Mouse (Mus musculus): Measurements from ENCODE around the gene Casp14. TPM values are rescaled to one million over a fixed set of nuclear protein-coding genes. Genes with fewer than 3 reads are reported as not detected.

Casp14 gene
- polyA plus RNA-seq (2014; fragmentation: Illumina TruSeq; extraction: RNeasy Lipid Tissue Mini Kit (QIAGEN cat#74804); ENCODE audit: low read depth, low replicate concordance), result not detected

GRCm38 (mm10) chr10:78718056-78718455, at the start of gene Casp14:
Gene Casp14, minus strand, starts transcription at chr10:78718294.

GRCm38 (mm10) chr10:78752452-78753191, 34.5 kb upstream of the Casp14 start, which contains the start of gene Ccdc105:
Gene Ccdc105, minus strand, starts transcription at chr10:78753065.

Other genes with a start within 250 kb of the Casp14 start
- gene Olfr1358, start 200.9 kb downstream of the Casp14 start, polyA plus RNA-seq (2014; fragmentation: Illumina TruSeq; extraction: RNeasy Lipid Tissue Mini Kit (QIAGEN cat#74804); ENCODE audit: low read depth, low replicate concordance), result not detected
- 7.7 TPM for gene Ilvbl, start 143.9 kb downstream of the Casp14 start, polyA plus RNA-seq (2014; fragmentation: Illumina TruSeq; extraction: RNeasy Lipid Tissue Mini Kit (QIAGEN cat#74804); ENCODE audit: low read depth, low replicate concordance)
- 0.58 TPM for gene Syde1, start 126.3 kb downstream of the Casp14 start, polyA plus RNA-seq (2014; fragmentation: Illumina TruSeq; extraction: RNeasy Lipid Tissue Mini Kit (QIAGEN cat#74804); ENCODE audit: low read depth, low replicate concordance)
- not detected for gene Olfr1357, start 100.2 kb downstream of the Casp14 start, polyA plus RNA-seq (2014; fragmentation: Illumina TruSeq; extraction: RNeasy Lipid Tissue Mini Kit (QIAGEN cat#74804); ENCODE audit: low read depth, low replicate concordance)
- gene Ccdc105, start 34.8 kb upstream of the Casp14 start, polyA plus RNA-seq (2014; fragmentation: Illumina TruSeq; extraction: RNeasy Lipid Tissue Mini Kit (QIAGEN cat#74804); ENCODE audit: low read depth, low replicate concordance), result not detected
- gene Slc1a6, start 62.2 kb upstream of the Casp14 start, polyA plus RNA-seq (2014; fragmentation: Illumina TruSeq; extraction: RNeasy Lipid Tissue Mini Kit (QIAGEN cat#74804); ENCODE audit: low read depth, low replicate concordance), result not detected
- gene Olfr1356, start 133.9 kb upstream of the Casp14 start, polyA plus RNA-seq (2014; fragmentation: Illumina TruSeq; extraction: RNeasy Lipid Tissue Mini Kit (QIAGEN cat#74804); ENCODE audit: low read depth, low replicate concordance), result not detected
- not detected for gene Olfr1355, start 157.2 kb upstream of the Casp14 start, polyA plus RNA-seq (2014; fragmentation: Illumina TruSeq; extraction: RNeasy Lipid Tissue Mini Kit (QIAGEN cat#74804); ENCODE audit: low read depth, low replicate concordance)
- not detected for gene Olfr1354, start 194.9 kb upstream of the Casp14 start, polyA plus RNA-seq (2014; fragmentation: Illumina TruSeq; extraction: RNeasy Lipid Tissue Mini Kit (QIAGEN cat#74804); ENCODE audit: low read depth, low replicate concordance)
- not detected for gene Olfr8, start 232.3 kb upstream of the Casp14 start, polyA plus RNA-seq (2014; fragmentation: Illumina TruSeq; extraction: RNeasy Lipid Tissue Mini Kit (QIAGEN cat#74804); ENCODE audit: low read depth, low replicate concordance)
- not detected for gene Olfr1353, start 245.0 kb upstream of the Casp14 start, polyA plus RNA-seq (2014; fragmentation: Illumina TruSeq; extraction: RNeasy Lipid Tissue Mini Kit (QIAGEN cat#74804); ENCODE audit: low read depth, low replicate concordance)